Mouse (Mus musculus): ENCODE results near the gene B3gat3. TPM values are rescaled to one million over a fixed set of nuclear protein-coding genes. Genes with fewer than 3 reads are reported as not detected.
A peak's percentile ranks its signal among the peaks of the same experiment; 100 is the strongest.
"Not testable (repeated sequence)": the region's sequence is repeated elsewhere in the genome, so short reads cannot be mapped to it uniquely, and the experiment has no call there.

Gene B3gat3
- total RNA-seq (2021), result 10 to 100 TPM; 57.0 to 70.5 TPM
- 147 and 159 TPM in 2 replicates for polyA plus RNA-seq (2012; rRNA removed)
- long read RNA-seq, transcript B3gat3-201 (5 exons, 1,603 nt), result major isoform, 55 of 77 reads
- long read RNA-seq, transcript B3gat3-203 (5 exons, 909 nt), result minor isoform, 5 of 77 reads
- long read RNA-seq, partial matches to known transcripts, result 7 of 77 reads
- long read RNA-seq, other reads (novel, unspliced or antisense), result 10 of 77 reads

GRCm38 (mm10) chr19:8920073-8920736 lies at the start of gene B3gat3:
B3gat3 (plus strand) TSS chr19:8920374.
- DNase-seq, result peak; percentile 98

DNA sequence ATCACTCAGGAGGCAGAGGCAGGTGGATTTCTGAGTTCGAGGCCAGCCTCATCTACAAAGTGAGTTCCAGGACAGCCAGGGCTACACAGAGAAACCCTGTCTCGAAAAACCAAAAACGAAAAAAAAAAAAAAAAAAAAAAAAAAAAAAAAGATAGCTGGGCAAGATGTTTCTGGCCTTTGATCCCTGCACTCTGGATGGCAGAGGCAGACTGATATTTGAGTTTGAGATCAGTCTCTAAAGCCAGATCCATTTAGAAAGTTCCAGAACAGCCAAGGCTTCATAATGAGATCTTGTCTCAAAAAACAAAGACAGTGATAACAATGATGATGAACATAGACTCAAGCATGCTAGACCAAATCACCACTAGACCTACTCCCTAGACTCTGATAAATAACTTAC lies 49.8 kb upstream of the B3gat3 start:
- not testable (repeated sequence) for DNase-seq

DNA sequence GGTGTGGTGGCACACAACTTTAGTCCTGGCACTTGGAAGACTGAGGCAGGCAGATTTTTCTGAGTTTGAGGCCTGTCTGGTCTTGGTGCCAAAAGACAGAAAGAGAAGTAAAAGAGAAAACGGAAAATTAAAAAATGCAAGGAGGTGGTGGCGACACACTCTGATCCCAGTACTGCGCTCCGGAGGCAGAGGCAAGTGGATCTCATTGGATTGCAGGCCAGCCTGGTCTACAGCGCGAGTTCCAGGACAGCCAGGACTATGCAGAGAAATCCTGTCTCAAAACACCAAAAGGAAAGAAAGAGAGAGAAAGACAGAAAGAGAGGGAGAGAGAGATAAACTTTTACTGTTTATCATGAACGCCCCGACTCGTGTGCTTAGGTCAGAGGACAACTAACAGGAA lies 49.3 kb upstream of the B3gat3 start:
- no peak for DNase-seq

DNA sequence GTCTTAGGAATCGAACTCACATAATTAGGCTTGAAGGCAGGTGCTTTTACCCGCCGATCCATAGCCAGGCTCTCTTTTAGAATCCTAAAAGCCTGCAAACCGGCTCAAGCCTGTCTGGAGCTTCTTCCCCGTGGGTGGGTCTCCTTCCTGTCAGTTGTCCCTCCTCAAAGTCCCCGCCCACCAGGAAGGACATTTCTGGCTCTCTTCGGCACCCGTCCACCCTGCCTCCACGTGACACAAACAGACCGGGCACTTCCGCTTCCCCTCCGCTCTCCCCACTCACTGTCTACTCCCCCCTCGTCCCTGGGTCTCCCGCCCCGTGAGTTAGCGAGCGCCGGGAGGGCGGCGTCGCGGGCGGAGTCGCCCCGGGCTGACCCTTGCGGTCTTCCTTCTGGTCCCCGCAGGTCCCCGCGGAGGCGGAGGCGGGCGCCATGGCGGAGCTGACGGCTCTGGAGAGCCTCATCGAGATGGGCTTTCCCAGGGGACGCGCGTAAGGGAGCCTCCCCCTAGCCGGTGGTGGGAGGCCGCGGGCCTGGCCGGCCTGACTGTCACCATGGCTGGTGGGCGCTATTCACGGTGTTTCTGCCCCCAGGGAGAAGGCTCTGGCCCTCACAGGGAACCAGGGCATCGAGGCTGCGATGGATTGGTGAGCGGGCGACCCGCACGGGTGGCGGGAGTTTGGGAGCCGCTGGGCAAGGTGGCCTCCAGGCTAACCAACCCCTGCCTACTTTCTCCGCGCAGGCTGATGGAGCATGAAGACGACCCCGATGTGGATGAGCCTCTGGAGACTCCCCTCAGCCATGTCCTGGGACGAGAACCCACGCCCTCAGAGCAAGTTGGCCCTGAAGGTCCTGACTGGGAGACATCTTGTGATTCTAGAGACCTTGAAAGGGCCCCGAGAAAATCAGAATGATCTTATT lies 48.6 kb upstream of the B3gat3 start, which contains the start of gene Ubxn1:
Gene Ubxn1 (plus strand): TSS at position 230 of the 920 bp plus-strand sequence.
- DNase-seq, result peak; percentile 99

GRCm38 (mm10) chr19:8872266-8872840 lies 47.8 kb upstream of the B3gat3 start:
- DNase-seq, result peak; percentile 36

DNA sequence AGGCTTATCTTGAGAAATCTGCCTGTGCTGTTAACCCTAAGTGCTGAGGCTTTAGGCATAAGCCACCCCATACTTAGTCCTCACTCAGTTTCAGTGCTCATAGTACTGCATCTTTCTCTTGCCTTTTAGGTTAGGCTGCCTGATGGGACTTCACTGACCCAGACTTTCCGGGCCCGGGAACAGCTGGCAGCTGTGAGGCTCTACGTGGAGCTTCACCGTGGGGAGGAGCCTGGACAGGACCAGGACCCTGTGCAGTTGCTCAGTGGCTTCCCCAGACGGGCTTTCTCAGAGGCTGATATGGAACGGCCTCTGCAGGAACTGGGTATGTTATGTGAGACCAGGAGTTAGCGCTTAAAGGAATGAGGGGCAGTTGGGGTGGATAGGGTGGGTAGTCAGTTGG lies 45.1 kb upstream of the B3gat3 start:
- DNase-seq, result no peak

DNA sequence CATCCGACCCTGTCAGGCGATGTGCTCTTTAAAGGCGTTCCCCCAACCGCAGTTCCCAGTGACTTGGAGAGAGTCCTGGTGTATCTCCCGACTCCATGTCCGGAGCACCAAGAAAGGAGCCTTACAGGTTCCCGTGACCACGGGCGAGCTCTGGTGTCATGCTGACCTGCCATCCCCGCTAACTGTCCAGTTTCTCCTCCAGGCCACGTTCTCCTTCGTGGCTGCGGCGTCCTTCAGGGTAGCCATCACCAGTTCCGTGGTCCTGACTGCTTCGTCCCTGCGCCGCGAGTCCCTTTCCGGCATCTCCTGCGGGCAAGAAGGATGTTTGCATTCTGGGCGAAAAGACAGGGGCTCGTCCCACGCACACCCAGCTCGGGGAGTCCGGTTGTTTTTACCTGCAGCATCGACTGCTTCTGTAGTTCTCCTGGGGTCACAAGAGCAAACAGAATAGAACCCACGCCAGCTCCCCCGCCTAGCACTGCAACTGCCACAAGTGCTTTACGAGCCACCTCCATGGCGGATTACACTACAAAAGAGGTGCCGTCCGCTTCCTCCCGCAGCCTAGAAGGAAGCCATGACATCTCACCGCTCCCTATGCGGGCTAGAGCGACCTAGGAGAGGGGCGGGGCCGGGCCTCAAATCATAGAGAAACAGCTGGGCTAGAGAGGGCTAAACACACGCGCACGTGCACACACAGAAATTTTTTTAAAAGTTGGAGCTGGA lies 39.7 kb upstream of the B3gat3 start, which contains the start of gene Uqcc3:
Gene Uqcc3 (minus strand): TSS at position 613 of the 723 bp plus-strand sequence.
- peak; percentile 94 for DNase-seq

- no peak for DNase-seq
These were observed 39.2 kb upstream of the B3gat3 start for GRCm38 (mm10) chr19:8881034-8881392.

DNA sequence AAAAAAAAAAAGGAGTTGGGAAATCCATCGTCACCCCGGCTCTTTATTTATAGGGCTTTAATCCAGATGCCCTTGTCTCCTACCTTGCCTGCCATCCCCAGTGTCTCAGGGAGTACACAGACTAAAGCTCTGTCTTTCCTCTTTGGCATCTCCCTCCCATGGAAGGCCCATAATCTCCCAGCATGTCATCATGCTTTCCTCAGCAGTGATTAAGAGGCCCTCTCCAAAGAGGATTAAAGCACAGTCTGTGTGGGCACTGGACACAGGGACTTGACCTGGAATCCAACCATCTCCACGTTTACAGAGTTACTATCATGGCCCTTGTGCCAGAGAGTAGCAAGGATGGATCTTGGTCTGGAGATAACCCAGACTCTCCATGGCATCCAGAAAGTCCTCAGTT lies 36.6 kb upstream of the B3gat3 start, which contains the start of the genes Lbhd1 and Gm49403:
Gene Lbhd1 (plus strand): TSS at position 117 of the 400 bp plus-strand sequence.
Gene Gm49403 (plus strand): TSS at position 315 of the 400 bp plus-strand sequence.
- DNase-seq, result no peak

DNA sequence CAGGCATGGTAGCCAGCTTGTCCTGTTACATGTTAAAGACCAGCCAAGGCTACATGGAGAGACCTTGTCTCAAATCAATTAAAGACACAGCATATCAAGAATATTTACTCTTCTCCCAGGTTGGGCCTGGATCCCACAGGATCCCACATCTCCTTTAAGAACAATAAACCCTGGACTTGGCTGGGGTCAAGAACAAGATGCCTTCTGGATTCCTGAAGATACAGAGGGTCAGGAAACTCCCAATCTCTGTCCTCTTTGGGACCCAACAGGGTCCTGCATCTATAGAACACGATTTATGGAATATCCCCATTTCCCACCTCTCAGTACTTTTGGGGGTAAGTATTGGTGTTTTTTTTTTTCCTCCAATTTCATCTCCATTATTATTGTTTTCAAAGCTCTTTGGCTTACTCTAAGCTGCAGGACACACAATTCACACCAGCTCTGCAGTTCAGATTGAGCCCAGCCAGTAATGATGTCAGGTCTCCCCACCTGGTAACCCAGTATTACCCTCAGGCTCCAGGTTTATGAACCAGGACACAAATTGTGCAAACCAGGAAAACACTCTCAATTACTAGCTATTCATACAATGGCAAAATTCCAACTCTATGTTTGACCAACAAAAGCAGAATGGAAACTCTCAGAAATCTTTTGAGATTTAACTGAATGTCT lies 33.1 kb upstream of the B3gat3 start:
- DNase-seq, result no peak

- no peak for DNase-seq
These were observed 32.4 kb upstream of the B3gat3 start for GRCm38 (mm10) chr19:8887585-8888463.

DNA sequence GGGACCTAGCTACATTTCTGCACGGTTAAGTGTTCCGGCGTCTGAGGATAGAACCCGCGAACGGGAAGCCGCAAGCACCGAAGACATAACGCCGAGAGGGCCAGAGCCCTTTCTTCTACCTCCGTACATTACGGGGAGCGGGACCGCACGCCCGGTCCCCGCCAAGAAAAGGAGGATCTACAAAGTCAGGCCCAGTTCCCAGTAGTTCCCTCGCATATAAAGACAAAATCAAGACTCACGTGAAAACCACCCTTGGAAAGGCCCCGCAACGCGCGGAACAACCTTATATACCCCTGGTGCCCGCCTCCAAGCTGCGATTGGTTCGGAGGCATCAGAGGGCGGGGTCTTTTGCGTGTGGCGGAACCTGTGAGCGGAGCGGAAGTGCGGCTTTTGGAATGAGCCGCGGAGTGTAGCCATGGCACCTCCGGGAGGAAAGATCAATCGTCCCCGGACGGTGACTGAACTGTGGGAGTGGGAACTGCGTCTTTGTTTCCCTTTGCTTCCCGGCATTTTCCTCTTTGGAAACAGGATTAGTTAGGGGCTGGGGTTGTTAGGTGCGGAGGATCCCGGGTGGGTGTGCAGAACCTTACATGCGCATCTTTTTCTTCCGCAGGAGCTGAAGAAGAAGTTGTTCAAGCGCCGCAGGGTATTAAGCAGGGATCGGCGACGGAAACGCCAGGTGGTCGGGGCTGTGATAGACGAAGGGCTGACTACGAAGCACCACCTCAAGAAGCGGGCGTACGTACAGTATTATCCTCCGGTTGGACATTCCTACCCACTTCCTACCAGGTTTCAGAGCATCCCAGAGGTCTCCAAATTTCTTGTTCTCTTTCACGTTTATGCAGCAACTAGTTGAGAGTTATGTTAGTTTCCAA lies 31.4 kb upstream of the B3gat3 start, which contains the start of the genes 1810009A15Rik and Gm49416:
Gene 1810009A15Rik (plus strand): TSS at position 343 of the 875 bp plus-strand sequence.
Gene Gm49416 (plus strand): TSS at position 416 of the 875 bp plus-strand sequence.
- DNase-seq, result peak; percentile 96

- peak; percentile 89 for DNase-seq
These were observed 27.1 kb upstream of the B3gat3 start, which contains the start of gene Ints5 for GRCm38 (mm10) chr19:8892829-8893766. Ints5 (plus strand) TSS chr19:8893005.

DNA sequence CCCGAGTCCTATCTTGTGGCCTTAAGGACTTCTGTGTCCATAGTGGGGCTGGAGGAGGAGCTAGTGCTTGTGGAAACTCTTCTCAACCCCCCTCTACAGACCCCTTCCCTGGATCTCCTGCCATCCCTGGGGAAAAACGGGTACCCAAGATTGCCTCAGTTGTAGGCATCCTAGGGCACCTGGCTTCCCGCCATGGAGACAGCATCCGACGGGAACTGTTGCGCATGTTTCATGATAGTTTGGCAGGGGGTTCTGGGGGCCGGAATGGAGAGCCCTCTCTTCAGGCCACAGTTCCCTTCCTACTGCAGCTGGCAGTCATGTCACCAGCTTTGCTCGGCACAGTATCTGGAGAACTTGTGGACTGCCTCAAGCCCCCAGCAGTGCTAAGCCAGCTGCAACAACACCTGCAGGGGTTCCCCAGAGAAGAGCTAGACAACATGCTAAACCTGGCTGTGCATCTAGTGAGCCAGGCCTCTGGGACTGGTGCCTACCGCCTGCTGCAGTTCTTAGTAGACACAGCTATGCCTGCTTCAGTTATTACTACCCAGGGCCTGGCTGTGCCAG lies 24.7 kb upstream of the B3gat3 start:
- no peak for DNase-seq

DNA sequence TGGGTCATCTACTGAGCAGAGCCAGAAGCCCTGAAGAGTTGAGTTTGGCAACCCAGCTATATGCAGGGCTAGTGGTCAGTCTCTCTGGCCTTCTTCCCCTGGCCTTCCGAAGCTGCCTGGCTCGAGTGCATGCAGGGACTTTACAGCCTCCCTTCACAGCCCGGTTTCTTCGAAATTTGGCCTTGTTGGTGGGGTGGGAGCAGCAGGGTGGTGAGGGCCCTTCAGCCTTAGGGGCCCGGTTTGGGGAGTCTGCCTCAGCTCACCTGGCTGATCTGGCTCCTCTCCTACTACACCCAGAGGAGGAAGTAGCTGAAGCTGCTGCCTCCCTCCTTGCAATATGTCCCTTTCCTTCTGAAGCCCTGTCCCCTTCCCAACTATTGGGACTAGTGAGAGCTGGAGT lies 23.9 kb upstream of the B3gat3 start:
- not testable (repeated sequence) for DNase-seq

- DNase-seq, result peak; percentile 62
These were observed 22.8 kb upstream of the B3gat3 start for GRCm38 (mm10) chr19:8897211-8897864.

Measured in adrenal gland, adult 2 months (tissue).